Mouse (Mus musculus) myocyte (in vitro differentiated cells): Measurements from ENCODE around the gene Vps36. TPM values are rescaled to one million over a fixed set of nuclear protein-coding genes. Genes with fewer than 3 reads are reported as not detected.

Experiments
- H3K27me3 ChIP-seq: one replicate; pipeline ENCODE4 v1.6.1; 2011; ENCODE audit not compliant: control insufficient read depth, insufficient read depth, insufficient read length
- H3K36me3 ChIP-seq: one replicate; pipeline ENCODE4 v1.6.1; 2011; ENCODE audit not compliant: control insufficient read depth, insufficient read depth
- H3K4me2 ChIP-seq: one replicate; pipeline ENCODE4 v1.6.1; 2011; ENCODE audit warnings: low read depth, control low read depth
- H3K4me3 ChIP-seq: one replicate; pipeline ENCODE4 v1.5.1; 2011; ENCODE audit warnings: mild to moderate bottlenecking, control low read depth, moderate library complexity
- H3K79me2 ChIP-seq: one replicate; pipeline ENCODE4 v1.6.1; 2011; ENCODE audit not compliant: control insufficient read depth, insufficient read depth
- H3ac ChIP-seq: one replicate; pipeline ENCODE4 v1.6.1; 2011; ENCODE audit not compliant: control insufficient read depth, insufficient read length
- CEBPB ChIP-seq: IDR thresholded peaks from 2 replicates; pipeline ENCODE4 v1.6.1; 2011; ENCODE audit warnings: mild to moderate bottlenecking, moderate library complexity; ENCODE audit not compliant: poor library complexity, insufficient read depth, severe bottlenecking
- E2F4 ChIP-seq: IDR thresholded peaks from one replicate; pipeline ENCODE4 v1.6.1; 2011; ENCODE audit warnings: mild to moderate bottlenecking, control low read depth, moderate library complexity; ENCODE audit not compliant: insufficient read depth
- MAX ChIP-seq: IDR thresholded peaks from one replicate; pipeline ENCODE4 v1.6.1; 2011; ENCODE audit warnings: low read depth, mild to moderate bottlenecking, control low read depth
- MYOD1 ChIP-seq, 3 experiments: IDR thresholded peaks; one replicate each; pipeline ENCODE4 v1.6.1; 2011; ENCODE audit warnings: control low read depth in 2 of 3, low read depth in 2 of 3, mild to moderate bottlenecking in 2 of 3, moderate library complexity in 1 of 3; ENCODE audit not compliant: insufficient read length in 2 of 3, control insufficient read depth in 1 of 3
- MYOG ChIP-seq, 3 experiments: IDR thresholded peaks; one replicate each; pipeline ENCODE4 v1.6.1; 2011; ENCODE audit warnings: control low read depth in 2 of 3, low read depth in 2 of 3, mild to moderate bottlenecking in 2 of 3; ENCODE audit not compliant: insufficient read length in 2 of 3, control insufficient read depth in 1 of 3, insufficient read depth in 1 of 3
- POLR2A ChIP-seq: IDR thresholded peaks from one replicate; pipeline ENCODE4 v1.6.1; 2011; ENCODE audit warnings: low read depth, mild to moderate bottlenecking, control low read depth, moderate library complexity; ENCODE audit not compliant: insufficient read length
- POLR2AphosphoS2 ChIP-seq: IDR thresholded peaks from one replicate; pipeline ENCODE4 v1.6.1; 2011; ENCODE audit warnings: low read depth, control low read depth; ENCODE audit not compliant: insufficient read length
- REST ChIP-seq: IDR thresholded peaks from one replicate; pipeline ENCODE4 v1.6.1; 2011; ENCODE audit warnings: mild to moderate bottlenecking, control low read depth, moderate library complexity; ENCODE audit not compliant: insufficient read depth, insufficient read length
- SRF ChIP-seq: IDR thresholded peaks from one replicate; pipeline ENCODE4 v1.6.1; 2011; ENCODE audit warnings: low read depth; ENCODE audit not compliant: control insufficient read depth, insufficient read length
- TCF12 ChIP-seq: IDR thresholded peaks from one replicate; pipeline ENCODE4 v1.6.1; 2011; ENCODE audit warnings: mild to moderate bottlenecking, control low read depth; ENCODE audit not compliant: poor library complexity, insufficient read depth, severe bottlenecking
- TCF3 ChIP-seq: IDR thresholded peaks from one replicate; pipeline ENCODE4 v1.6.1; 2011; ENCODE audit warnings: low read depth, control low read depth; ENCODE audit not compliant: insufficient read length
- USF1 ChIP-seq: IDR thresholded peaks from one replicate; pipeline ENCODE4 v1.6.1; 2011; ENCODE audit warnings: low read depth, mild to moderate bottlenecking, control low read depth, moderate library complexity
- polyA plus RNA-seq: library from polyadenylated mRNA; unstranded; fragments of >200 nt; fragmentation: generic; extraction: Trizol; gene quantifications from one replicate; pipeline ENCODE4 v1.2.1, GENCODE M21; 2012; ENCODE audit warnings: missing spikeins

Gene Vps36
- polyA plus RNA-seq, 1 experiment, result 19.1 TPM

DNA sequence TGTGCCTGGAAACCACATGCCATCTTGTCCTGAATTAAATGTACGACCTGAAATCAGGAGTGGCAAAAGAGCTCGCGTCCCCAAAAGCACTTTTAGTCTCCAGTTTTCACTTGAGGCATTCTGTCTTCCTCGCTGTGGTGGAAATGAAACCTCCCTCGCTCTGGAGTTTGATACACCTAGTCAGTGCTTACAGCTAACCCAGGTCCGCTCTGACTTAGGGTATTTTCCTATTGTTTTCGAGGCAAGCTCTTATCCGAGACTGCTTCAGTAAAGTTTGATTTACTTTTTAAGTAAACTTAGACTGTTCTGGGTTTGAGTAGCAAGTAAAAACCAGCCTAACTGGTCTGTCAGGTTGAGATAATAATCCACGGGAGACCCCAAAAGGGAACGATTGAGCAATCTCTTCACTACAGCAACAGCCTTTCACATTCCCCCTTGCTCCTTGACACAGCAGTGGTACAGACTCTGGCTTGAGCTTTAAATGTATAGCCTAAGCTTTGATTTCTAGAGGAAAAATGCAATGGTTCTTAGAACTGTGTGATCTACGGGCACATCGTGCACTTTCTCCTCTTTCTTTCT, 912 bp downstream of the Vps36 start:
- TF ChIP-seq CEBPB (peak; percentile 74; the same call in 1 of the 2 replicates), POLR2A (no peak)
- Histone ChIP-seq H3K36me3 (no peaks in the 10 kb centered on the region), H3K27me3 (no peaks in the 10 kb centered on the region), H3K4me3 (peak overlapping the region; percentile 69), H3ac (peak overlapping the region; percentile 13), H3K79me2 (peaks cover 22% of the 10 kb centered on the region), H3K4me2 (peak overlapping the region; percentile 91)

DNA sequence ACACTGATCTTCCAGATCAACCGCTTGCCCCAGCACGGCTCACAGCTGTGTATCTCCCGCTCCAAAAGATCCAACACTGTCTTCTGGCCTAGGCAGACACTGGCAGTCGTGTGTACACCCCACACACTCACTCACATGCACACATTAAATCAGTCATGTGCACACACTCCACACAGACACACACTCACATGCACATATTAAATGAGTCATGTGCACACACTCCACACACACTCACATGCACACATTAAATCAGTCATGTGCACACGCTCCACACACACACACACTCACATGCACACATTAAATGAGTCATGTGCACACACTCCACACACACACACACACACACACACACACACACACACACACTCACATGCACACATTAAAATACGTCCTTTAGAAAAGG, 5.3 kb downstream of the Vps36 start:
- Histone ChIP-seq H3K4me2 (no peak overlapping the region), H3K27me3 (no peaks in the 10 kb centered on the region), H3K36me3 (no peaks in the 10 kb centered on the region), H3K4me3 (no peak overlapping the region), H3K79me2 (peaks cover 22% of the 10 kb centered on the region), H3ac (no peak overlapping the region)
- TF ChIP-seq TCF3, result no peak
- peak in 1 of 3 experiments; percentile 12 for TF ChIP-seq MYOD1 (IDR thresholded peaks at IDR 0.05; ENCODE audit: control insufficient read depth in 1 of 3, insufficient read length in 2 of 3, low read depth in 2 of 3)
- TF ChIP-seq MYOG (IDR thresholded peaks at IDR 0.05; ENCODE audit: control insufficient read depth in 1 of 3, insufficient read depth in 1 of 3, insufficient read length in 2 of 3, low read depth in 2 of 3), result peak in 1 of 3 experiments; percentile 37

DNA sequence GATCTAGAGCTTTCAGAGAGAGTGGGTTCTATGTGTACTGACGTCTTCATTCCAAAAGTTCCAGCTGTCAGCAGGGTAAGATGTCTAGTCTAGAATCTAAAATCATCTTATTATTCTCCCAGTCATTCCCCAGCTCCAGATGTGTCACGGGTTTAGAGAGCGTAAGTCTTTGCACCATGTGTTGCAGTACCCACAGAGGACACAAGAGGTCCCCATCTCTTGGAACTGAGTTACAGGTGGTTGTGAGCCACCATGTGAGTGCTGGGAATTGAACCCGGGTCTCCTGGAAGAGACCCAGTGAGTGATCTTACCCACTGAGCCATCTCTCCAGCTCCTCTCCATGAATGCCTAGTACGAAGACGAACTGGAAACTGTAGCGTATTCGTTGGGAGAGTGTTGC, 6.9 kb downstream of the Vps36 start:
- Histone ChIP-seq H3ac (no peak overlapping the region), H3K4me3 (no peak overlapping the region), H3K4me2 (no peak overlapping the region), H3K27me3 (no peaks in the 10 kb centered on the region), H3K36me3 (peaks cover 9% of the 10 kb centered on the region), H3K79me2 (peaks cover 10% of the 10 kb centered on the region)
- TF ChIP-seq TCF3 (no peak), TCF12 (no peak), USF1 (no peak), MYOD1 (IDR thresholded peaks at IDR 0.05; ENCODE audit: control insufficient read depth in 1 of 3, insufficient read length in 2 of 3, low read depth in 2 of 3) (no peak), POLR2A (no peak), CEBPB (no peak), SRF (no peak), POLR2AphosphoS2 (no peak)

DNA sequence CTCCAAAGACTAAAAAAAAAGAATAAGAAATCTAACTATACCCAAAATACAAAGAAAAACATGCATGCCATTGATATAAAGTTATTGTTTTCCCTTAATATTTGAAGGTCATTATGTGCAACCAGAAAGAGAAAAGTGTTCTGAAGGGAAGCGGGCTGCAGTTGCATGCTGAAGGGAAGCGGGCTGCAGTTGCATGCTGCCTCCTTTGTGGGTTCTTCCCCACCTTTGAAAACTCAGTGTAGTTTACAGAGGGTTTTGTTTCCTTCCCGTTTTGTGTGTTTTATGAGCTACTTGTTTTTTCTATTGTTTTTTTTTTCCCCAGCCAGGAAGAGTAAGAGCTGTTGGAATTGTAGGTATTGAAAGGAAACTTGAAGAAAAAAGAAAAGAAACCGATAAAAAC, 14.9 kb downstream of the Vps36 start:
- H3K27me3 ChIP-seq, result no peaks in the 10 kb centered on the region
- peaks cover 23% of the 10 kb centered on the region for H3K36me3 ChIP-seq
- H3K79me2 ChIP-seq, result no peaks in the 10 kb centered on the region
- no peak overlapping the region for H3K4me2 ChIP-seq
- no peak overlapping the region for H3K4me3 ChIP-seq
- H3ac ChIP-seq, result no peak overlapping the region
- TF ChIP-seq POLR2AphosphoS2 (no peak), MYOG (IDR thresholded peaks at IDR 0.05; ENCODE audit: control insufficient read depth in 1 of 3, insufficient read depth in 1 of 3, insufficient read length in 2 of 3, low read depth in 2 of 3) (no peak), SRF (no peak), TCF3 (no peak), MAX (no peak), USF1 (no peak), TCF12 (no peak), POLR2A (no peak), E2F4 (no peak), REST (no peak)

DNA sequence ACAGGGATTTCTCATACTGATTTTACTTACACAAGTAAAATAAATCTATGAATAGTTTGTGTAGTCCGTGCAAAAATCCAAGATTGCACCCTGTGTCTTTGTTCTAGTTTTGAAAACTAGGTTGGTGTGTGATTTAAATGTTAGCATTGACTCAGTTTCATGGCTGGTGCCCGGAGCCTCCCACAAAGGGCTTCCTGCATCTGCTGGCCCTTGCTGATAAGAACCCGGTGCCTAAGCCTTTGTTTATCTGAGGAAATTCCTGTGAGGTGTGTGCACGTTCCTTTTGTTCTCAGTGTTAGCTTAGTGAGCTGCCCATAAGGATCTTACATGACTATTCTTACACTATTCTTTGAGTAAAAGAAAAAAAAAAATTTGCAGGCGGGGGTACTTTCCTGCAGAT, 16.4 kb downstream of the Vps36 start:
- no peak overlapping the region for H3K4me2 ChIP-seq

More for the DNA sequence above, 16.4 kb downstream of the Vps36 start:
- no peak overlapping the region for H3ac ChIP-seq
- no peaks in the 10 kb centered on the region for H3K79me2 ChIP-seq
- TF ChIP-seq USF1 (no peak), REST (no peak), POLR2AphosphoS2 (no peak), MAX (no peak), SRF (no peak), TCF3 (no peak), E2F4 (no peak), CEBPB (no peak), MYOG (IDR thresholded peaks at IDR 0.05; ENCODE audit: control insufficient read depth in 1 of 3, insufficient read depth in 1 of 3, insufficient read length in 2 of 3, low read depth in 2 of 3) (no peak), MYOD1 (IDR thresholded peaks at IDR 0.05; ENCODE audit: control insufficient read depth in 1 of 3, insufficient read length in 2 of 3, low read depth in 2 of 3) (no peak), TCF12 (no peak)
- H3K27me3 ChIP-seq, result no peaks in the 10 kb centered on the region
- H3K36me3 ChIP-seq, result peaks cover 16% of the 10 kb centered on the region
- H3K4me3 ChIP-seq, result no peak overlapping the region
